Mouse (Mus musculus) layer of hippocampus, adult 2 months (tissue): ENCODE measurements around the gene Zfp784. TPM values are rescaled to one million over a fixed set of nuclear protein-coding genes. Genes with fewer than 3 reads are reported as not detected.

Experiments used
- DNase-seq, 2 experiments: peaks; one replicate each; pipeline ENCODE4 v3.0.0; 2022; ENCODE audit warnings: low spot score in 2 of 2
- H3K27ac ChIP-seq: fragments of 200-600 bp; 2 replicates; pipeline ENCODE4 v1.8.1; 2022
- H3K4me3 ChIP-seq: fragments of 200-600 bp; 2 replicates; pipeline ENCODE4 v1.8.1; 2022; ENCODE audit warnings: mild to moderate bottlenecking
- CTCF ChIP-seq: fragments of 200-600 bp; conservative IDR thresholded peaks from 2 replicates; pipeline ENCODE4 v1.8.1; 2022; ENCODE audit warnings: antibody characterized with exemption, mild to moderate bottlenecking, moderate library complexity
- total RNA-seq, 2 experiments: library from RNA; stranded (reverse); gene quantifications; 2 replicates each; pipeline ENCODE4 v1.2.3; 2021

Zfp784 gene
- total RNA-seq, 2 experiments from 2014 or later: 7.3 to 7.8 TPM

DNA sequence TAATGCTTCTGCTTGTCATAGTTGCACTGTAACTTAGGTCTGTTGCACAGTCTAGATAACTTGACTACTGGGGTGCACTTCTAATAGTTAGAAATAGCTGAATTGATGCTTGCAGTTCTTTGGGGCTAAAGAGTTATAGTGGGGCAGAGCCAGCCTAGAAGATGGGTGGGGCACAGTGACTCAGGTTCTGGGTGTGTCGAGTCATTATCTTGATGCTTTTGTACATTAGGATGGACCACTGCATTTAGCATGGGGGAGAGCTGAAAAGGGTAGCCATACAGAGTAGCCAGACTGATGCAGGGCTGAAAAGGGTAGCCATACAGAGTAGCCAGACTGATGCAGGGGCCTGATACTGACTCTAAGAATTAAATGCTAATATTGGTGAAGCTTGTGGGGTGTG, 35.3 kb upstream of the Zfp784 start:
- no peak for DNase-seq
- TF ChIP-seq CTCF: no peak
- Histone ChIP-seq H3K27ac (no peak overlapping the region), H3K4me3 (no peak overlapping the region)

DNA sequence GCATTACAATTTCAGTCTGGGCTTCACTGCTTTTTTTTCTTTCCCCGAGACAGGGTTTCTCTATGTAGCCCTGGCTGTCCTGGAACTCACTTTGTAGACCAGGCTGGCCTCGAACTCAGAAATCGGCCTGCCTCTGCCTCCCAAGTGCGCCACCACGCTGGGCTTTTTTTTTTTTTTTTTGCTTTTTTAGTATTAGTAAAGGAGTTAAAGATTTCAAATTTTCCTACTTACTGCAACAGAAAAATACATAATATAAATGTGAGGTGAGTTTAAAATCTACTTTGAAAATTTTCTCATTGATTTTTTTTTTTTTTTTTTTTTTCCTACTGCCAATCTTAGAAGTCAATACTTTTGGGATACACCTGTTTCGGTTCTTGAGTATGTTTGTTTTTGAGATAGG, 26.6 kb upstream of the Zfp784 start:
- DNase-seq: no peak
- TF ChIP-seq CTCF: no peak
- no peak overlapping the region for H3K4me3 ChIP-seq
- no peak overlapping the region for H3K27ac ChIP-seq

DNA sequence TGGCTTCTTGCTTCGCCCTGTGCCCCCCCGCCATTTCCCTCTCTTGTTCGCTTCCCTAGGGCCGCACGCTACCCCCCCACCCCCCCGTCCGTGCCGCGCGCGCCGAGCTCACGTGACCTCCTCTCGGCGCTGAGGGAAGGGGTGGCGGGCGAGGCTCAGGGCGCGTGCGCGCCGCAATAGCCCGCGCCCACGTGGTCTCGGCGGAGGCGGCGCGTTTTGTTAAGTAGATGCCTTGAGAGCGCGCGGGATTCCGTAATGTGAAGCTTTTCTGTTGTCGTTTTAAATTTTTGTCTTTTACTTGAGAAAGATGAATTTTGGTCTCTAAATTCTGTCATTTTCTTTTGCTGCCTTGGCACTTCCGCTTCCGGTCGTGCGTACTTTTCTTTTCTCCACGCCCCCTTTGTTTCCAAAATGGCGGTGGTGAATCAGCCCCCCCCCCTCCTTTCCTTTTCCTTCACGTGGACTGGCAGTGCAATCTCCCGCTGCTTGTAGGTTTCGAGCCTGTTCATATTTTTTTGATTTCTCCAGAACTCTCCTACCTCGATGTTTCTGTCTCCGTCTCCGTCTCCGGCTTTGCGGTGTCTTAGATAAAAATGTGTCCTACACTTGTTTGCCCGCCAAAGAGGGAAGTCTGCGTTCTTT, 24.2 kb upstream of the Zfp784 start:
- TF ChIP-seq CTCF: no peak
- peak in 1 of 2 experiments; percentile 66 for DNase-seq

DNA sequence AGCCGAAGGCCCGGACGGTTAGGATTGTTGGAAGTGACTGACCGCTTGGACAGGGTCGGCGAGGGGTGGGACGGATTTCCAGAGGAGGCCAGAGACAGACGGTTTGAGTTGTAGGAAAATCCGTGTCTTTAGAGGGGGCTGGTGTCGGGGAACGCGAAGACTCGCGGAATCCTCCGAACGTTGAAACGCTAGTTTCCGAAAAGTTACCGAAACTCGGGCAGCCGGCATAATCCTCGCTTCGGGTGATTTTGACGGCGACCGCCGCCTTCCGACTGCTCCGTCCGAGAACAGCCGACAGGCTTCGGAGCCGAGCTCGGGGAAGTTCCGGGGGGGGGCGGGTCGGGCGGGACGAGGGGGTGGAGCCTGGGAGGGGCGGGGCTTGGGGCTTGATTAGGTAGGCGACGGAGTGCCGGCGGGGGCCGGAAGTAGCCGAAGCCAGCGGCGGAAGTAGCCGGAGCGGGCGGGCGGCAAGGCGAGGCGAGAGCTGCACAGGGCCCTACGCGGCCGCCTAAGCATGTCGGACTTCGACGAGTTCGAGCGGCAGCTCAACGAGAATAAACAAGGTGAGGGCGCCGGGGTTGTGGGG, 23.6 kb upstream of the Zfp784 start, which contains the start of gene U2af2:
TSS of gene U2af2 (plus strand) at position 370 of the 586 bp plus-strand sequence.
- TF ChIP-seq CTCF: no peak
- Histone ChIP-seq H3K27ac (peak within 1 kb of the TSS; percentile 100), H3K4me3 (peak within 1 kb of the TSS; percentile 79)
- peak; percentile 91 to 93 for DNase-seq

More for the DNA sequence above, 24.2 kb upstream of the Zfp784 start:
- H3K27ac ChIP-seq: peak overlapping the region; percentile 100
- peak overlapping the region; percentile 79 for H3K4me3 ChIP-seq

DNA sequence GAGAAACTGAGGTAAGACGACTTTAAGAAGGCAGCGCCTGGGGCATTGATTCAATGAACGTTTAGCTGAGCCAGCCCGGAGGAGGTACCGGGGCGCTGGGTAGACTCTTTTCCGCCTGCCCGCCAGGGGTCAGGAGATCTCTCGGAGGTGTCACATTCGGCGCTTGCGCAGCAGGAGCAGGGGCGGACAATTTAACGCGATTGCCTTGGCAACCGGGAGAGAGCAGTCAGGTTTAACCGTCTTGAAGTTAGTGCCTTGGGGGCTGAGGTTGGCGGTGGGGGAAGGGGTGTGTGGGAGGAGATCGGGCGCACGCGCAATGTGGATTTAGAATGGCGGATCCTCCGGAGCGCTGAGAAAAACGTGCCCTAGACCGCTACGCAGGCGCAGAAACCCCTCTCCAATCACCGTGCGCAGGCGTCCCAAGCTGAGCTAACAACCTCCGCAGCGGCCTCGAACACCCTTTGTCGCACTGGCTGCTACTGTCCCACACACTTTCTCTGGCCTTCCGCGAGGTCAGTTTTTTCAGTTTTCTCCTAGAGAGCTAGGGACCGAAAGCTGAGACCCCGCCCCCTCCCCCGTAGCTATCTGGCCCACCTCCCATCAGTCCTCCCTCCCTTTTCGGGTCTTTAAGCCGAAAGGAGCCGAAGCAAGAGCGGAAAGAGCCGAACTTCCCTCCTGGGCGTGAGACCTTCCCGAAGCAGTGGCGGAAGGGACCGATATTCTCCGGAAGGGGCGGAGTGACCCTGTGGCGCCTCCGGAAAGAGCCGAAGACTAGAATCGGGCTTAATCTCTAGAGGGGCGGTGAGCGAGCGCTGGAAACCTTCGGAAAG, 22.9 kb upstream of the Zfp784 start:
- DNase-seq: peak; percentile 98 to 100
- peak; percentile 77 for TF ChIP-seq CTCF
- Histone ChIP-seq H3K4me3 (peak overlapping the region; percentile 79), H3K27ac (peak overlapping the region; percentile 100)

DNA sequence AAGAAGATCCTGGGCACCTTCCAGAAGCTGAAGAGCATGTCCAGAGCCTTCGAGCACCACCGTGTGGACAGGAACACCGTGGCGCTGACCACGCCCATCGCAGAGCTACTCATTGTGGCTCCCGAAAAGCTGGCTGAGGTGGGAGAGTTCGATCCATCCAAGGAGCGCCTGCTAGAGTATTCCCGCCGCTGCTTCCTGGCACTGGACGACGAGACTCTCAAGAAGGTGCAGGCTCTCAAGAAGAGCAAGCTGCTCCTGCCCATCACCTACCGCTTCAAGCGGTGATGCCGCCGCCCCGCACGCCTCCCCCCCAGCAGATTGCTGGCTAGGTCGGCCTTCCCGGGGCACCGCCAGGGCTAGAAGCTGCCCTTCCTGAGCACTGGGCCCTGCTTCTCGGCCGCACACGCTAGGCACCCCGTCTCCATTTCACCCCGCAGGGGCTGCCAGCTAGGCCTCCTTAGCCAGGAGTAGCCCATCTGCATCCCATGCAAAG, 22.0 kb upstream of the Zfp784 start:
- peak overlapping the region; percentile 100 for H3K27ac ChIP-seq
- peak; percentile 75 for TF ChIP-seq CTCF
- peak; percentile 66 to 72 for DNase-seq
- H3K4me3 ChIP-seq: peak overlapping the region; percentile 79

DNA sequence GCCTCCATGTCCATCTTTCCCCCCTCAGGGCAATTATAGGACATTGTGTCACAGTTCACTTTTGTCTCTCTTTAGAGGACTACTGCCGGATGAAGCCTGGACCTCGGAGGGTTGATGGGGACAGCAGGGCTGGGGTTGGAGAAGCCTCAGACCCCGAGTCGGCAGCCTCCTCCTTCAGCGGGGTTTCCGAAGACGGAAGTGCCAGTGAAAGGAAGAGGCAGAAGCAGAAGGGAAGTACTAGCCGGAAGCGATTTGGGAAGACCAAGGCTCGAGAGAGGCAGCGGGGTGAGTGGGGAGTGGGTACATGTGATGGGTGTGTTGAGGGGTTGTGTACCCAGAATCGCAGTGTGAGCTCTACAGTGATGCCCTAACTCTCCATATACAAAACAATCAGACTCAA, 21.2 kb upstream of the Zfp784 start:
- no peak for DNase-seq
- no peak for TF ChIP-seq CTCF
- Histone ChIP-seq H3K4me3 (no peak overlapping the region), H3K27ac (peak overlapping the region; percentile 100)

DNA sequence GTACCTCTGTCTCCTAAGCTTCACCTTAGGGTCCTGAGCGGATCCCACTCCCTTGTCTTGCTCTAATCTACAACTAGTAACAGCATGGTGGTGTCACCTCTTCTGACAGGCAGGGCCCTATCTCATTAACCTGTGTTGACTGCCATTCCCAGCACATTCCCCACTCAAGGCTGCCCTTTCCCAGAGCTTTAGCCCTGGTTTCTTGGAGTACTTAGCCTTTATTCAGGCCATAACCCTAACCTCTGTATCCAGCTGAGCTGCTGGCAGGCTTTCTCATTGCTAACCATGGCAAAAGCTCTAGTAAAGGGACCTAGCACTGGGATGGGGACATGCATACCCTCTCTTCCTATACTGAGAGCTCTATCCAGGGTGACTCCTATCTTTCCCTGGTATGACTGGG, 20.4 kb upstream of the Zfp784 start:
- no peak for DNase-seq
- Histone ChIP-seq H3K27ac (peak overlapping the region; percentile 100; the same call in 1 of the 2 replicates), H3K4me3 (no peak overlapping the region)
- no peak for TF ChIP-seq CTCF

DNA sequence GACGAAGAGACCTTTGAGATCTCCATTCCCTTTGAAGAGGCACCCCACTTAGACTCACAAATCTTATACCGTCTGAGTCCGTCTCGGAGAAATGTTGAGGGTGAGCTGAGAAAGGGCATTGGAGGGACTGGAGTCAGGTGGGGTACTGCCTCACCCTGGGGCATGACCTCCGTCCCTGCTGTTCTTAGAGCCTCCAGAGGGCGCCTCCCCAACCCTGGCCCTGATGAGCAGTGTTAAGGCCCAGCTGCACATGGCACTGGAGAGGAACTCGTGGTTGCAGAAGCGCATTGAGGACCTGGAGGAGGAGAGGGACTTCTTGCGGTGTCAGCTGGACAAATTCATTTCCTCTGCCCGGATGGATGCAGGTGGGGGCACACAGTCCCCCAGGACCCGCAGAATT, 19.6 kb upstream of the Zfp784 start:
- TF ChIP-seq CTCF: peak; percentile 30
- peak overlapping the region; percentile 78 for H3K4me3 ChIP-seq
- H3K27ac ChIP-seq: peak overlapping the region; percentile 100
- DNase-seq: no peak

DNA sequence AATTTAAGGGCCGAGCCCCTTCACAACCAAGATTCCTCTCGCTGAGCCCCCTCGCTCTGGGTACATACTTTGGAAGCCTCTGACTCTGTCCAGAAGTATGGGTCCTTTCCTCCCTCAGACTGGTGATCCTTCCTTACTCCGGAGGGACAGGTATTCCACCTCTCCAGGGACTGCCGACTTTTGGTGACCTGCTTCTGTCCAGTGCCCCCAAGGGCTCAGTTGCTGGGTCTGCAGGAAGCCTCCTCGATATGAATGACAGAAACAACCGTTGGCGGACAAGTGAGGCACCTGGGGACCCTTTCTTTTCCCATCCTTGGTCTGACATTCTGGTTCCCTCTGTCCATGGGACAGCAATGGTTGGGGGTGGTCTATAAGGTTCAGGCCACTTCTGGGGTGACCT, 19.1 kb upstream of the Zfp784 start:
- peak overlapping the region; percentile 100 for H3K27ac ChIP-seq

DNA sequence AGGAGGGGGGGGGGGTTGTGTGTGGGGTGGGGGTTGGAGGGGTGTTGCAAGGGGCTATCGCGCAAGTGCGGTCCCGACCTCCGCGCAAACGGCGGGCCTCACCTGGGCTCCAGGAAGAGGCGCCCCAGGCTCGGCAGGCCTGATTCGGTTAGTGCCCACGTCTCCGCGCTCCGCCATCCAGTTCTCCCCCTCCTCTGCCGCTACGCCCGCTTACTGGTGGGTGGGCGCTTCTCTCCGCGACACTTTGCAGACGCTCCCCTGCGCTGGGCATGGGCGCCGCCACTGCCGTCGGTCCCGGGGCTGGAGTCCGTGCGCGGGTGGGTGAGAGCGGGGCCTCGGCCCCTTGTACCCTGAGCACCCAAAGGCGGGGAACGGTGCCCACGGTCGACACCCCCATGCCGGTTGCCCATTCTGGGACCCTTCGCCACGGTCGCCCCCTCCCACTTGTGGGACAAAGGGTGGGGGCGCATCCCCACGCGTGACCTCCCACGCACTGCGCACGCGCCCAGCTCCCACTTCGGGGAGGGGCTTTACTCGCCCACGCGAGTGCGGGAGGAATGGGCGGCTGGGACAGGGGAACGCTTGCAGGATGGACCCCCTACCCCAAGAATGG, 18.5 kb upstream of the Zfp784 start:
- Histone ChIP-seq H3K27ac (peak overlapping the region; percentile 100), H3K4me3 (peak overlapping the region; percentile 78)
- no peak for TF ChIP-seq CTCF
- DNase-seq: peak in 1 of 2 experiments; percentile 73

More for the DNA sequence above, 19.1 kb upstream of the Zfp784 start:
- TF ChIP-seq CTCF: no peak
- peak overlapping the region; percentile 78 for H3K4me3 ChIP-seq
- DNase-seq: no peak

DNA sequence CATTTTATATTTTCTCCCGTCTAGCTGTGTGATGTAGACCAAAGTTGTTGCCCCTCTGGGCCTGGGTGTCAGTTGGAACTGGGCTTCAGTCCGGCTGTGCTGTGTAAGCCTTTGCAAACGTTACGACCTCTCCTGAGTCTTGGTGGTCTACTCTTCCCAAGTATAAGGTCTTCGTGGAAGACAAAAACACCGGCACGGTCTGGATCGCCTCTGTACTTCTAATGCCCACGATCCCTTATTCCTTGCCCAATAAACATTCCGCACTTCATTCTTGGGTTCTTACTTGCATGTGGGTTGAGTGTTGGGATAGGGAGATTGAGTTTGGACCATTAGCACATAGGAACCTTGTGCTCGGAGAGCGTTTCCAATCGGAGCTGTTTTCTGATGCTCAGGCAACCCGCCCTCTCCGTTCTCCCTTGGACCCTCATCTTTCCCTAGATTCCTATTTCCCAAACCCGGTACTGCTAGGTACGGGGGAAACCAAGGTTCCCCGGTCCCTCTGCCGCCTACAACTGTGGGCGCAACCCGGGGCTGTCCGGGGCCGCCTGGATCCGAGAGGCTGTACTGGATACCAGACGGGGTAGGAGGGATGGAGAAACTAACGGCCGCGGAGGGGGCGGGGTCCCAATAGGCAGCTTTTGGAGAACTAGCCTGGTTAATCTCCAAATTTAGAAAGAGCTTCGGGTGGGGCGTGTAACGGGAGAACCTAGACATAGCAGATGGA, 15.4 kb upstream of the Zfp784 start:
- peak in 1 of 2 experiments; percentile 68 for DNase-seq
- H3K4me3 ChIP-seq: peak overlapping the region; percentile 72
- peak overlapping the region; percentile 96 for H3K27ac ChIP-seq
- no peak for TF ChIP-seq CTCF
